Mouse (Mus musculus): ENCODE data around the gene Sgk2. TPM values are rescaled to one million over a fixed set of nuclear protein-coding genes. Genes with fewer than 3 reads are reported as not detected.
"Not testable (repeated sequence)": the region's sequence is repeated elsewhere in the genome, so short reads cannot be mapped to it uniquely, and the experiment has no call there.

The Sgk2 gene
- polyA plus RNA-seq, 1 experiment = 15.6 TPM

- peak; percentile 85 for DNase-seq (ENCODE audit: low read depth, low spot score)
- WGBS = under 1% methylated on average over 48 of the region's 48 CpGs
These were observed 67.3 kb downstream of the Sgk2 start, which contains the start of gene Mybl2 for GRCm38 (mm10) chr2:163054335-163054840. Mybl2 (plus strand) TSS chr2:163054687.

- DNase-seq (ENCODE audit: low read depth, low spot score) = no peak
- under 1% methylated on average over 36 of the region's 38 CpGs for WGBS
These were observed 67.9 kb downstream of the Sgk2 start for GRCm38 (mm10) chr2:163054891-163055494.

- DNase-seq (ENCODE audit: low read depth, low spot score) = no peak
- WGBS = 28% methylated on average over 5 of the region's 5 CpGs
These were observed 68.6 kb downstream of the Sgk2 start for GRCm38 (mm10) chr2:163055715-163056114.

- no peak for DNase-seq (ENCODE audit: low read depth, low spot score)
- WGBS = 88% methylated on average over 9 of the region's 9 CpGs
These were observed 69.5 kb downstream of the Sgk2 start for GRCm38 (mm10) chr2:163056584-163056983.

GRCm38 (mm10) chr2:163058981-163059380 lies 71.9 kb downstream of the Sgk2 start:
- WGBS = 81% methylated on average over 7 of the region's 7 CpGs
- DNase-seq (ENCODE audit: low read depth, low spot score) = not testable (repeated sequence)

- 87% methylated on average over 6 of the region's 6 CpGs for WGBS
These were observed 73.5 kb downstream of the Sgk2 start for GRCm38 (mm10) chr2:163060630-163061029.

GRCm38 (mm10) chr2:163061203-163062118 lies 74.3 kb downstream of the Sgk2 start:
- WGBS = 83% methylated on average over 8 of the region's 8 CpGs
- DNase-seq (ENCODE audit: low read depth, low spot score) = no peak

More at GRCm38 (mm10) chr2:163060630-163061029, 73.5 kb downstream of the Sgk2 start:
- DNase-seq (ENCODE audit: low read depth, low spot score) = no peak

- 87% methylated on average over 6 of the region's 6 CpGs for WGBS
- DNase-seq (ENCODE audit: low read depth, low spot score) = no peak
These were observed 75.0 kb downstream of the Sgk2 start for GRCm38 (mm10) chr2:163062119-163062508.

Other genes starting within 250 kb of the Sgk2 start
- gene Srsf6, start 55.8 kb upstream of the Sgk2 start, polyA plus RNA-seq (2012; rRNA removed) = 57.5 and 68.3 TPM in 2 replicates
- gene L3mbtl1, start 43.9 kb upstream of the Sgk2 start, polyA plus RNA-seq (2012; rRNA removed) = 0.17 and 0.19 TPM in 2 replicates
- gene Ift52, start 30.0 kb downstream of the Sgk2 start, polyA plus RNA-seq (2012; rRNA removed) = 18.7 and 19.5 TPM in 2 replicates
- 10.5 and 13.0 TPM in 2 replicates for gene Mybl2, start 67.4 kb downstream of the Sgk2 start, polyA plus RNA-seq (2012; rRNA removed)
- not detected in 2 replicates for gene Gtsf1l, start 100.5 kb downstream of the Sgk2 start, polyA plus RNA-seq (2012; rRNA removed)
- gene Tox2, start 215.8 kb downstream of the Sgk2 start, polyA plus RNA-seq (2012; rRNA removed) = 3.4 and 5.9 TPM in 2 replicates